Mouse (Mus musculus) ES-Bruce4 (cell line): Measurements from ENCODE around the gene Cd83.

ENCODE experiments used
- CTCF ChIP-seq: IDR thresholded peaks from one replicate; pipeline ENCODE4 v1.8.1; 2011; ENCODE audit warnings: low read depth, low read length
- POLR2A ChIP-seq: IDR thresholded peaks from one replicate; pipeline ENCODE4 v1.8.1; 2011; ENCODE audit warnings: low read length; ENCODE audit not compliant: insufficient read depth

- TF ChIP-seq POLR2A (no peak), CTCF (no peak)
These were observed 30.0 kb upstream of the Cd83 start for GRCm38 (mm10) chr13:43754455-43755128.
